Mouse (Mus musculus) left cerebral cortex, postnatal 4 days (tissue): Measurements from ENCODE around the gene Adamts17. TPM values are rescaled to one million over a fixed set of nuclear protein-coding genes. Genes with fewer than 3 reads are reported as not detected.

Source experiments
- DNase-seq: peaks from one replicate; pipeline ENCODE4 v3.0.0-alpha.2; 2022
- intact Hi-C: fragments of 180-260 bp; cut with DNase I; formaldehyde crosslinking; loops from one replicate; pipeline ENCODE4 v1.15.1; 2025
- total RNA-seq, 2 experiments: library from RNA; stranded (reverse); gene quantifications; 2 replicates each; pipeline ENCODE4 v1.2.3; 2021

The Adamts17 gene
- total RNA-seq, 2 experiments from 2014 or later, result 16.1 to 17.3 TPM

DNA sequence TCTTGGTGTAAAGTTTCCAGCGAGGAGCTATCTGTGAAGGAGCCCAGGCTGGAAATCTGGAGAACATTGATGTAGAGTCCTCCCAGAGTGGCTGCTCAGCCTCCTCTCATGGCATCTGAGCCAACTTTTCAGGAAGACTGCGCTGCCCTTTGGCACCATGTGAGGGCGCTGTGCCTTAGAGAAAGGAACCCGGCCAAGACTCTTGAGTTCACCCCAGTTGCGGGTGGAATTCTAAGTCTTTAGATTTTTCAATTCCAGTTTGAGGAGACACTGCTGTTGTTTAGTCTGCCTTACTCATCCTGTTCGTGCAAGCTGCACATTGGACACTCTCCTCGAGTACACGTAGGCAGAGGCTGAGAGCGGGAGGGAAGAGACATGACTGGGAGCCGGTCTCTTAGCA, 2.5 kb downstream of the Adamts17 start:
- intact Hi-C loops, result loop anchor here (5.0 to 10.0 kb wide), 3 partner anchors 123 to 790 kb away; no protein-coding TSS in a partner anchor
- DNase-seq, result peak; percentile 77

DNA sequence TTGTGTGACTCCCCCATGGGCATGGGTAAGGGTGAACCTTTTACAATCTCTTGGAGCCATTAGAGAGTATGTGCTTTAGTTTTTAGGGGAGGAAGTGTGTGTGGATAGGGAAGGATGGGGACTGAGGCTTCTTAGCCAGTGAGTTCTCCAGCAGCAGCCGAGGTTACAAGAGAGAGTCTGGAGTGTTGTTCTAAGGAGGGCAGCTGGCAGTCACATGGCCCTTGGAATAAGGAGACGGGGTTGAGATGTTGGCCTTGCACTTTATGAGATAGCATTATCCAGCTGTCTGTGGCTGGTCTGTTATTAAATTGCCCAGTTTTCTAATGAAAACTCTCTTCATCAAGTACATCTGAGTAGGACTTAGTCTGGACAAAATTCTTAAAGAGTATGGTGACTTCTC, 4.3 kb downstream of the Adamts17 start:
- intact Hi-C loops, result loop anchor here (5.0 to 10.0 kb wide), 3 partner anchors 121 to 788 kb away; no protein-coding TSS in a partner anchor
- DNase-seq, result no peak

DNA sequence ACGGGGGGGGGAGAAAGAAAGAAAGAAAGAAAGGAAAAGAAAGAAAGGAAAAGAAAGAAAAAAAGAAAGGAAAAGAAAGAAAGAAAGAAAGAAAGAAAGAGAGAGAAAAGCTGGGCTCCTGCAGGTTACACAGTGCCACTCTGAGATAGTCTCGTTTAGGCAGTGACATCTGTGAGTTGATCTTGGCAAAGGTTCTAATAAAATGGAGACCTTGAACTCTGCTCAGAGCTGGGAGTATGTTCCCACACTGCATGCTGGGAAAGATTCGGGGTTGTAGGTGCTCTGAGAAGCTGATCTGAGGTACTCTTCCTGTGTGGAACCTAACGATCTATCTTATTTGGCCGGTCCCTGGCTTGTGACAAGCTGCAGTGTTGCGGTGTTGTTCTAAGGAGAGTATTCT, 7.0 kb downstream of the Adamts17 start:
- intact Hi-C loops, result loop anchor here (10.0 kb wide), 1 partner anchor 118 kb away; no protein-coding TSS in a partner anchor
- no peak for DNase-seq

DNA sequence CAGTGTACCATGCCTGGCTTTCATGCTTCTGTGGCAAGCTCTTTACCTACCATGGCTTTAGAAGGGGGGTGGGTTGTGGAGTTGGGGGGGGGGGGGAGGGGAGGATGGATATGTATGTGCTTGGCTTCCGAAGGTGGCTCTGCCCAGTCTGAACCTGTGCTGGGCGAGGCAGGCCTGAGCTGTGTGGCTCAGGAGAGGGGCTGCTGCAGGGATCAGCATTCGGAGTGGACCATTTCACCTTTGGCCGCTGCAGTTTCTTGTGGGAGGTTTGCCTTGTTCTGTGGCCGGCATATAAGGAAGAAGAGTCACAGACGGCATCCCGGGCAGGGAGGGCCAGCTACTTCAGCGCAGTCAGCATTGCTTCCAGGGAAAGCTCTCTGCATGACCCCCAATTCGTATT, 7.8 kb downstream of the Adamts17 start:
- no peak for DNase-seq
- intact Hi-C loops, result loop anchor here (10.0 kb wide), 1 partner anchor 118 kb away; no protein-coding TSS in a partner anchor

DNA sequence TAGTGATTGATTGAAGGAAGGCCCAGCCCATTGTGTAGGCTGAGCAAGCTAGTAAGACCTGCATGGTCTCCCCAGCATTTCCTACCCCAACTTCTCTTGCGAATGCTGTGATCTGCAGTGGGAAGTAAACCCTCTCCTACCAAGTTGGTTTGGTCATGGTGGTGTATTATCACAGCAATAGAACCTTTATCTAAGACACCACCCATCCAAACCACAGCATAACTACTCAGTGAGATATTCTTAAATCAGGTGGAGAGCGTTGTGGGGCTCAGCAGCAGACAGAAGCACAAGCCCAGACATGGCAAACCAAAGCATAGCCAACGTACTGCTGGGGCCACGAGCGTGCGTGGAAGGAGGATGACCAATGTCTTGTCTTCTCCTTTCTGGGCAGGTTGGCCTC, 9.8 kb downstream of the Adamts17 start:
- intact Hi-C loops, result loop anchor here (10.0 kb wide), 1 partner anchor 115 kb away; no protein-coding TSS in a partner anchor
- no peak for DNase-seq

DNA sequence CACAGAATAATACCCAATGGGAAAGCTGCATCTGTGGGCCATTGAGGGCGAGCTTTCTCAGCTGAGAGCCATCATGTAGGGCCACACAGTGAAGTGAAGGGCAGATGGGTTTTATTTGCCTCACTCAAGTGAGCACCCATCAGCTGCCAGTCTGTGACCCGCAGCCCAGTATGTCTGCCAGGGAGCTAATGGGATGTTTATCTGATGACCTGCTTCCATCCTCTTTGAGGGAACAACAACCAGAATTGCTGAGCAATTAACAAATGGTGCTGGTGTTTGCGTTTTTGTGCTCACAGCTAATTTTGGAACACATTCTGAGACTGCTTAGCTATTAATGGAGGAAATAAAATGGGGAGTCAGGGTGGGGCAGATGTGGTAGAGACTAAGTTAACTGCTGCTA, 12.6 kb downstream of the Adamts17 start:
- DNase-seq, result no peak
- intact Hi-C loops, result no loop called here

DNA sequence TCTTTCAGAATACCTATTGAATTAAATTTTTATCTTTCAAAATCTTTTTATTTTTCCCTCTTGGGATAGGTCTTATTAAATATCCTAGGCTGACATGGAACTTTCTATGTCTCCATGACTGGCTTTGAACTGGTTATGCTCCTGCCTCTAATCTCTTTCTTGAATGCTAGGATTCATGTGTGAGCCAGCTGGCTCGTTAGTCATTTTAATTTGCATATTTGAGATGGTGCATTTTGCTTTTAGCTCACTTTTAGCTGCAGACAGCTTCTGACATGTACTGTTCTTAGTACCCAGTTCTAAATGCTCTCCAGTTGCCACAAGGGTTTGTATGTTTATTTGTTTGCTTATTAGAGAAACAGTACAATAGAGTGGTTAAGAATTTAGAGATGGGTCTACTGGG, 18.1 kb downstream of the Adamts17 start:
- DNase-seq, result no peak
- intact Hi-C loops, result no loop called here

DNA sequence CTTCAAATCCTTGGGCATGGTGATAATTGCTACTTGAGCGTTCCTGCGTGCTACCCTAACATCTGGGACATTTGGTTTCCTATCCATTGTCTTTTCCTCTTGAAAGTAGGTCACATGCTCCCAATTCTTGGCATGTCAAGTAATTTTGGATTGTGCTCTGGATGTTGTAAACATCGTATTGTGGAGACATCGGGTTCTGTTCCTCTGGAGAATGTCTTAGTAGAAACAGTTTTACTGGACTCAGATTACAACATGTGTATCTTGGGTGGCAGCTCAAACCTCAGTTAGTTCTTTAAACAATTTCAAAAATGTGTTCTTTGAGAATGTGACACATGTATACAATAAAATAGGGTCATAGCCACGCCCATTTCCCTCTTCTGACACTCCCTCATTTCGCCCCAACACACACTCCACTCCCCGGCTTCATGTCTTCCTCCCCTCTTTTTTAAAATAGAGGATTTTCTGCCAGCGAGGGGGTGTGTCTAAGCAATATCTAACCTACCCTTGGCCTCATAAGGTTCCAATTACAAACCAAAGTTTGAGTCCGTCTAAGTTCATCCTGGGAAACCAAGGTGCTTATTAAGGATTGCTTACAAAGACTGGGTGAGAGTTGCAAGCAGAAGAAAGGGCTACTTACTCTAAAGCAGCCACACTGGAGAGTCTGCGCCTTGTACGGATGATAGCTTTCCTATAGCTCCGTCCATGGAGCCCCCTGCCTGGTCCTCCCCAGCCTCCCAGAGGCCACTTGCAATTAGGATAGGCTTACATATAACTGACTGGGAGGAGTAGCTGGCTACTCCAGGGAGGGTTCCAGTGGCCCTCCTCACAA, 18.9 kb downstream of the Adamts17 start:
- DNase-seq, result no peak
- intact Hi-C loops, result no loop called here

DNA sequence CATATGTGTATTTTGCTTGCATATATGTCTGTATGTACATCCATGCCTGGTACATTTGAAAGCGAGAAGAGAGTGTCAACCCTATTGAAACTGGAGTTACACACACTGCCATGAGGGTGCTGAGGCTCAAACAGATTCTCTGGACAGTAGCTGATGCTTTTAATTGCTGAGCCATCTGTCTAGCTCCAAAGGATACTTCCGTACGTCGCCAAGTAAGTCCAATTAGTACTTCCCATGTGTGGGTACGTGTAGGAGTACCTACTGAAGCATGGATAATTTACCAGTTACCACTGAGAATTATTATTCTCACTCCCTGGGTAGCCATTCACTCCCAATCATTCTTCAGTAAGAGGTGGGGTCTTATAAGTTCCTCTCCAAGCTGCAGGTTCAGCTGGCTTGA, 19.7 kb downstream of the Adamts17 start:
- DNase-seq, result no peak
- intact Hi-C loops, result no loop called here

DNA sequence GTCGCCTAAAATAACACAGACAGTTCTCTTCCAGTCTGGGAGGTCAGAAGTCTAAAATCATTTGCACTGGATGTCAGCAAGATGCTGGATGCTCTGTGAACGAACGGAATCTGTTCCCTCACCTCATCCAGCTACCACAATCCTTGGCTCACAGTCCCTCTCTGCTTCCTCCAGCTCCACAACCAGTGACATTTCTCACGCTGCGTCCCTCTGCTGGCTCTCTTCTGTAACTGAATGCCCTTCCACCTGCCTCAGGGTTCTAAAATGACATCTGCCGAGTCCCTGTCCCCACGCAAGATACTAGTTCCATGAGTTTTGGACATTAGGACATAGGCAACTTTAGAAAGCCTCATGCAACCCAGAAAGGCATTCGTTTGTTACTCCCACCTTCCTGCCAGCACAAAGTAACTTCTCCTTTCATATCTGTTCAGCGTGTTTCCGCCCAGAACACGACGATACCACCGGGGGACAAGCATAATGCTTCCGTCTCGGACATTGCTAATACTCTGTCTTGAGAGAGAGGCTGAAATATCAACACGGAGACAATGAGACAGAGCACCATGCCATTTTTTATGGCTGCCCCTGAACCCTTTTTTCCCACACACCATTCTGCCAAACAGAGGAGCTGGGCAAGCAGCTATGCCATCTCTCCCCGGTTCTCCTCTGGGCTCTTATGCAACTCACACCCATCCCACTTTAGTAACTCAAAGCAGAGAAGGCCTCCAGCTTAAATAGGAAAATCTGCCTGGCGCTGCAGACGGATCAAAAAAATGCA, 27.6 kb downstream of the Adamts17 start:
- peak; percentile 29 for DNase-seq
- intact Hi-C loops, result no loop called here

DNA sequence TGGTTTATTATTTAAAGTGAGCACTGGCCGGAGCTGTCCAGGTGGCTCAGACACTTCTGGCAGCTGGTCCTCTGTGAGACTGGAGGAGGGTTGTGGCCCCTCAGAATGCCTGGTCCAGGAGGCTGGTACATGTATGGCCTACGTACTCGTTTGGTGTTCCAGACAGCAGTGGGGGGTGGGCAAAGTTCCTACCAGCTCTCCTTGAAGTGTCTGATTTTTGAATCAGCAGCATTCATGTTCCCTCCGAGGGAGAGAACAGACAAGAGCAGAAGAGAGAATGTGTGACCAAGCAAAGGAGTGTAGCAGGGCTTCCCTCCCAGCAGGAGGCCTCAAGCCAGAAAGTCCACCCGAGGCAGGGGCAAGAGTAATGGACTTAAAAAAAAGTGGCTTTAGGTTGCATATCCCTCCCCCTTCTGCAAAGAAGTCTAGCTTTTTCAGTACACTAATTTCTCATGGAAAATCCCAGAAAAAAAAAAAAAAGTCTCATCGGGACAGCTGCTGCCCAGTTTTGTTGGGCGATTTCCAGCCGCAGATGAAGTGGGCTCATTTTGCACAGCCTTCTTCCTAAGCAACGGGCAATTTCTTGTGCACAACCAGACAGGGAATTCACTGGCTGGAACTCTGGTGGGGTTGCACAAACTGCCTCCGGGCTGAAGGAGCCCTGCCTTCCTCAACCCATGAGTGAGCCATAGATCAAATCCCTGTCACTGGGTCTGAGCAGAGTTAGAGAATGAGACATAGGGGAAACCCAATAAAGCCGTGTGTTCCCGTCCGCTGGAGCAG, 28.4 kb downstream of the Adamts17 start:
- intact Hi-C loops, result no loop called here
- DNase-seq, result peak; percentile 86

DNA sequence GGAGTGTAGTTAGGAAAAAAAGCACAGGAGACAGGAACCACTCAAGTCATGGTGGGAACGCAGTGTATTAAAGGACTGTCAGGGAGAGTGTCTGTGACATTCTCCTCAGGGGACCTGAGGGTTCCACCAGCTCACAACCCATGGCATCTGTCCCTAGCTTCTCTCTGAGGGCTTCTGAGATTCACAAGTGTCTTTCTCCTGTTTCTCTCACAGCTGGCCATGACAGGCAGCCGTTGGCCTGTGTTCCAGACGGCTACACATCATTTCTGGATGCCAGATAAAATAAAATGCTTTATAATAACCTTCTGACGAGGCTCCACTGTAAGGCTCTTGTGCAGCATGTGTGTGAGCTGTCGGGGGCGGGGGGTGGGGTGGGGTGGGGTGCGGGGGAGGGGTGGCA, 32.0 kb downstream of the Adamts17 start:
- no peak for DNase-seq
- intact Hi-C loops, result no loop called here

DNA sequence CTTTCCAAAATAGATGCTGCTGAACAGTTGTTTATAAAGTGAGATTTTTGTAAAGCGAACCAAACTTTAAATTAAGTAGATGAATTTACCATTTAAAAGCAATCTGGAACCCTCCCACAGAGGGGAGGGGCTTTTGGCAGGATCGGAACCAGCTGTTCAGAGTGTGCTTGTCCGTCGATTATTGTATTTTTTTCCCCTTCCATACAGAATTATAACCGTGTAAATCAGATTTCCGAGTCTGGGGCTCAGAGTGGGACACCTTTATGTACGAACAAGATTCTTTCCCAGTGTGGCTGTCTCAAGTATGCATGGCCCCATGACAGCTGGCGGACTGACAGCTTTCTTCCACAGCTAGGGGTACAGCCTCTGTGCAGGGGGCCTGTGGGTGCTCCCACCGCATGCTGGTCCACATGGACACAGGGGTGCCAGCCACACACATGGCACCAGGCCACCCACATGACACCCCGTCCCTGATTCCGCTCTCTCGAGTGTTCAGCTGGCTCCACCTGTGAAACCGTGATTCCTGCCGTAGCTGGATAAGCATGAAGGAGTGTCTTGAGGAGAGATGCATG, 32.5 kb downstream of the Adamts17 start:
- peak; percentile 15 for DNase-seq

DNA sequence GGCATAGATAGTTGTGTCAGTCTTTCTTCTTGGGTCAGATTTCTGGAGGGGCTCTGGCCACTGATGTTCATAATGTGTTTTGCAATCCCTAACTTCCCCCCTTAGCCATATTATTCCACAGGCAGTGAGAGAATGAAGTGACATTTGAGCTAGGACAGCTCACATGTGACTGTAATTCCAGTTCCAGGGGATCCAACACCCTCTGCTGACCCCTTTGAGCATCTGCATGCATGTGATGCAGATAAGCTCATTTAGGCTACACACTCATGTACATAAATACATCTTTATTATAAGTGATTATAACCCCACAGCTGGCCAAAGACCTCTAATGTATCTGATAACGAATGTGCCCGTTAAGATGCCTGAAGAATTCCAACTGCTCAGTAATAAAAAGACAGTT, 33.7 kb downstream of the Adamts17 start:
- intact Hi-C loops, result no loop called here
- DNase-seq, result no peak

More for the DNA sequence above, 32.5 kb downstream of the Adamts17 start:
- intact Hi-C loops, result no loop called here

DNA sequence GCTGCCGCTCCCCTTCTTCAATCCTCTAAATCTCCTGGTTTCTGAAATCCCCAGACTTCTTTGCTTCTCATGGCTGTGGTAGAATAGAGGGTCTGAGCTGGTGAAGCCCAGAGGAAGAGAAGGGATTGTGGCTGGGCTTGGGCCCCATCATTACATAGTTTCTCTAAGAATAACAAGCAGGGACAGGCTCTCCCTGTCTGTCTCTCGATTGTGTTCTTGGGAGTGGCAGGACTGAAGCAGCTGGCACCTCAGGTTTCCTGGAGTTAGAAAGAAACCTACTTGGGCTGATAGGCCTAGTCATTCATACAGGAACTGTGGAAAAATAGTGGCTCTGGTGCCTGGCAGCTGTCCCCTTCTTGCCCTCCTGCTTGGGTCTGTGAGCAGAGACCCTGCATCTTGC, 51.9 kb downstream of the Adamts17 start:
- no peak for DNase-seq
- intact Hi-C loops, result no loop called here

DNA sequence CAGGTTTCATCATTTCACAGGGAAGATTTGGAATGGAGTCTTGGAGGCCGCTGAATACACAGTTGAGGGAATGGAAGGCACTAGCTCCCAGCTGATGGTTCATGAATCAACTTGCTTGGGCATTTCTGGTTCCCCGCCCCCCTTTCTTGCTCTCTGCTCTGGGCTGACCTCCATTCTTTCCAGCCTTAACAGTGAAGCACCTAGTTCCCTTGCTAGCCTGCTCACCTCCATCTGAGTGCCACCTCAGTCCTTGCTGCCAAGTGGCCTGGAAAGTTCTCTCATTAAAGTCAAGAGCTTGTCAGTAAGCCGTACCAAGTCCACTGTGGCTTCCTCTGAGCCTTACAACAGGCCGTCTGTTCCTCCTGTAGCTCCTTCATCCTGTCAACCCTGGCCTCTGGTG, 52.6 kb downstream of the Adamts17 start:
- no peak for DNase-seq
- intact Hi-C loops, result no loop called here

DNA sequence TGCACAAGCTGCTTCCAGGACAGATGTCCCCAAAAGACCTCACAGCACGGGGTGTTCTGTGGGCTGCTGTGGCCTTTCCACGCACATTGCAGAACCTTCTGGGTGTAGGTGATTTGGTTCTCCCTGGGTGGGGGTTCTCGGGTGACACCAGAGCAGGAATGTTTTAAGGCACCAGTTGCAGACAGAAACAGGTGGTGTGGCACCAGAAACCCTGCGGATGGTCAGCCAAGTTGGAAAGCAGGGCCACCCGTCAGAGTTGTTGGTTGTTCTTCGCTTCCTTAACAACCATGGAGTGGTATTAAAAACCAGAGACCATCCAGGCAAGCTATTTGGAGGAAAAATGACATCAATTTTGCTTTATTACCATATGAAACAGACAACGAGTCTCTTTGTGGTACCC, 62.8 kb downstream of the Adamts17 start:
- intact Hi-C loops, result no loop called here
- no peak for DNase-seq

DNA sequence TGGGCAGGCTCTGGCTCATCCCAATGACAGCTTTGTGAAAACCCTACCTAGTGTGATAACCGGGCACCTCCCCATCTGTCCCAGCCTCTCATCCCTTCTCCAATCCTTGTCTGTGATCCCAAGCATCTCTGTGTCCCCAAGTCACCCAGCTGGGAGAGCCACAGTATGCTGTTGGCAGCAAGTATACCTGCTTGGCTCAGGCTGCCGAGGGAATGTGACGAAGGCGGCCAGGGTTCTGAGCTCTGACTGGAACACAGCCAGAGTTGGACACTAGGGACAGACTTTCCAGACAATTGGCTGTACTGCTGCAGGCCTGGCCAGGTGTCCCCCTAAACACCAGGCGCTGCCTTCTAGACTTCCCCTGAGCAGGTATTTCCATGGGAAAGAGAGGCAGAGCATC, 63.5 kb downstream of the Adamts17 start:
- peak; percentile 77 for DNase-seq
- intact Hi-C loops, result no loop called here

DNA sequence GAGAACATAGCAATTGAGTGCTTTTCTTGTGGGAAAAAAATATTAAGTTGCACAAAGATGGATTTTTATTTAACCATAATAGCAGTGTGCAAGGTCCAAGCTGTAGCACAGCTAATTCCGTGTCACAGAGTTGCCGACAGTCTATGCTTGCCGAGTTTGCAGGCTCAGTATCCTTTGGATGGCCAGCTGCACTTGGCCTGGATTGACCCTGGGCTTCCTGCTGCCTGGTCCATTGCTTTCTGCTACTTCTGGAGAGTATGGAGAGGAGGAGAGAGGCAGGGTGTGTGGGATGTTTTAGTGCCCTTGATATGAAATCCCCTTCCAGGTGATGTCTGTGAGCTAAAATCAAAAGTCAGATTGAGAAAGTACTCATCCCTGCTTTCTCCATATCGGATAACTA, 66.4 kb downstream of the Adamts17 start:
- DNase-seq, result no peak
- intact Hi-C loops, result no loop called here

DNA sequence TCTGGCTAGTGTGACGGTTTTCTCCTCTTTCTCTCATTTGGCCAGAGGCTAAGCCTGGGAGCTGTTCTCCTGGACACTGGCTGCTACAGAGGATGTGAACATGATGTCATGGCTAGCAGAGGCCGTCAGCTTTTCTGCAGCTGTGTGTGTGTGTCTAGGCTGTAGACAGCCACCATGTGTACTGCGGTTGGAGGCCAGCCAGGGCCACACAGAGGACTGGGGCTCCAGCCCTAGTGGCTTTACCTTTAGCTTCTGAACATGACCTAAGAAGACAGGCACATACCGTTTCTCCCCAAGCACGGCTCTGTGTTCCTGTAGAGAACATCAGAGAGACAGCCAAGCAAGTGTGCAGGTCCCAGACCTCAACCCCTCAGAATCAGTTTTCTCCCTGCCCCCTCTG, 73.3 kb downstream of the Adamts17 start:
- DNase-seq, result peak; percentile 13
- intact Hi-C loops, result no loop called here

DNA sequence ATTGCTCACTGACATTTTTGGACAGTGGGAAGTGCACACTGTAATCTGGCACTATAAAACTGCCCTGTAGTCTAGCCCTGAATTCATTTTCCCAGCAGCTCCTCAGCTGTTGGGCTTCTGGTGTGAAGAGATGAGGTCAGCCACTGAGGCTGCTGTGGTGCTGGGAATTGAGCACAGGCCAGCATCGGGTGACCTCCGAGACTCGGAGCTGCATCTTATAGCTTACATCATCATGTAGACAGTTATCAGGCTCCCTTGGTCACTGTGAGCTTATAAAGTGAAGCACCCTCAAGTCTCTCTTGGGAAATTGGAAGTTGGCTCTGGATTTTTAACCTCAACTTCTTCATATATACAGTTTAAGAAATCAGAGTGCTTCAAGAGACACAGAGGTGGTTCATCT, 84.1 kb downstream of the Adamts17 start:
- intact Hi-C loops, result no loop called here
- DNase-seq, result no peak
